Mouse (Mus musculus) left cerebral cortex, adult 18-20 months (tissue): ENCODE results near the gene Gm28269. TPM values are rescaled to one million over a fixed set of nuclear protein-coding genes. Genes with fewer than 3 reads are reported as not detected.

Source experiments
- DNase-seq, 2 experiments: peaks; one replicate each; pipeline ENCODE4 v3.0.0; 2021 to 2022; ENCODE audit warnings: low spot score in 2 of 2, mixed read lengths in 1 of 2
- long read RNA-seq, 2 experiments: library from polyadenylated mRNA; stranded (forward); transcript quantifications; one replicate each; pipeline ENCODE4 v2.0.0; 2021
- total RNA-seq, 2 experiments: library from RNA; stranded (reverse); gene quantifications; 2 replicates each; pipeline ENCODE4 v1.2.3; 2021

Gm28269 gene
- total RNA-seq, result not detected
- long read RNA-seq, experiment 1, result 0 reads
- long read RNA-seq, experiment 2, result 0 reads

DNA sequence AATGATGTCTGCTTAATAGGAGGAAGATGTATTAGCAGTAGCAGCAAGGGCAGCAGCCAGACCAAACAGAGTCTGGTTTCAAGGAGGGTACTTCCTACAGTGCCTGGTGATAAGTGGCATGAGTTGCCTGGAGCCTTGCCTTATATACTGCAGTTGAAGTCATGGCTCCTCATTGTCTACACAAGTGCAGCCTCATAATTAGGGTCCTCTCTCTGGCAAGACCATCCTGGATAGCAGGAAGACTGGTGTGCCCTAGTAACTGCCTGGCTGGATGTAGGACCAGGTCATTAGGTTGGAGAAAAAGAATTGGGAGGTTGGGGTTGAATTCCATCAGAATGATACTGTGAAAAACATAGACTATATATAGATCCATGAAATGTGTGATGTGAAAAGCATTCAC lies at the start of gene Gm28269:
TSS of gene Gm28269 (minus strand) at position 101 of the 400 bp plus-strand sequence.
- no peak for DNase-seq

DNA sequence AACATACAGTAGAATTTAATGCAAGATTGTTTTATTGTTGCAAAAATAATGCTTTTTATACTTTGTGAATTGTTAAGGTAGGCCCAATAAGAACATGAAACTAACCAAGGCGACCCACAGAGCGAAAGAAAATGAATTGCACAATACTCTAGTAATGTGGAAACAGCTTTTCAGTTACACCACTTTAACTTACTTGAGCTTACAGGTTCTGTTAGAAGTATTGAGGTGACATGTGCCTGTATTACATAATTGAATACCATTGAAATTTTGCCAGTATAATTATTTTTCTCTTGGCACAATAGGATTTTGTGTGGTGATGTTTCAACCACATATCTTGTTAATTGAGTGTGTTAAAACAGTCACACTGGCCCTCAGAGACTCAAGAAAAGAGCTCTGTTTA lies 28.0 kb downstream of the Gm28269 start:
- no peak for DNase-seq

DNA sequence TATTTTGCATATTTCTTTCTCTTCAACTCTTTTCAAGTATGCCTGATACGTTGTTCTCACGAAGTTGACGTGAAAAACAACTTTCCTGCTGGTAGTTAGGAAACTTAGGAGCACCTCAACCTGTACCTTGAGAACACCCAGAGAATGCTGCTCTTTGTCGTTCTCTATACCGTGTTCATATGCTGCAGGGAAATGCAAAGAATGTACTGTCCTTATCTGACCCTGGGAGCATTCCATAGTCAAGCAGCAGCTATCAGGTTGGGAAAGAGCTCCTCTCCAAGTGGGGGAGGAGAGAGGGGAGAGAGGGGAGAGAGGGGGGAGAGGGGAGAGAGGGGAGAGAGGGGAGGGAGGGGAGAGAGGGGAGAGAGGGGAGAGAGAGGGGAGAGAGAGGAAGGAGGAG lies 29.6 kb downstream of the Gm28269 start:
- no peak for DNase-seq

DNA sequence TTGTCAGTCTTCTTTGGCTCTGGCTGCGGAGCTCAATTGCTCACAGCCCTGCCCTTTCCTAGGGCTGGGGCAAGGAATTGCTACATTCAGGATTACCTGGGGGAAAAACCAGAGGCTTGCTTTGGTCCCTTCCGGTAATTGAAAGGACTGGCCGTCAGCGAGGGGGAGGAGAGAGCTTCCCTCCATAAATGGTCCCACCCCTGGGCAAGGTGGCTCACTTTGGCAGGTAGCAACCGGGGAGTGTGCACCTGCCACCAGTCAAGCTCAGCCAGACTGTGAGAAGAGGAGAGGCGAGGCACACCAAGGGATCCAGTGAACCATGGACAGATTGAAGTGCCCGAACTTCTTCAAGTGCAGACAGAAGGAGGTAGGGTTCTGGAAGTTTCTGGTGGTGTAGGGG lies 30.1 kb downstream of the Gm28269 start, which contains the start of gene Slc6a14:
TSS of gene Slc6a14 (plus strand) at position 68 of the 400 bp plus-strand sequence.
- no peak for DNase-seq

DNA sequence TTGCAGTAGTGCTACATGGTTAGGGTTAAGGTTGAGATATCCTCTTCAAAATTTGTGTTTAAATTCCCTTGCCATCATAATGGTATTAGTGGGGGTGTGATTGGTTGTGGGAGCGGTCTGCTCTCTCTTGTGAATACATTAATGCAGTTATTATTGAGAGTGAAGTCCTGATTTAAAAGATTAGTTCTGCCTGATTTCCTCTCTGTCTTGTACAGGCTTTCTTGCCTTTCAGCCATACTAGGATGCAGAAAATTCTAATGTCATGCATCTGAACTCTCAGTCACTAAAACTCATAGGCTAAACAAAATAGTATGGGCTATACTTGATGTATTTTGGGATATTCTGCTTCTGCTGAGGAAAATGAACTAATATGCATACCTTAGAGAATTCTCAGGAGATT lies 40.4 kb downstream of the Gm28269 start:
- no peak for DNase-seq

DNA sequence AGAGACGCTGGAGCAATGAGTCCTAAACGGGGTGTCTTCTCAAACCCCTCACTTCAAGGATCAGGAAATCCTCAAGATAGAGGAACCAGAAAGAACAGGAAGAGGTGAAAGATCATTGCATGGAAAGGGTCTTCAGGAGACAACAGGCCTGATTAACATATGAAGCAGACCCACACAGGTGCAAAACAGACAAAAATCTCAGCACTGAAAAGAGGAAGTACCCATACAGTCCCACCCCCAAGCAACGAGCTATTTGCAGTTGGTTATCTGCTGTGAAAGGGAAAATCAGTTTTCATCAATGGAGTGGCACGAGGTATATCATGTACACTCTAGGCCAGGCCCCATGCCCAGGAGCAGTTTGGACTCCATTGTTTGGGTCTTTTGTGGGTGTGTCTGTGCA lies 43.3 kb downstream of the Gm28269 start:
- no peak for DNase-seq

DNA sequence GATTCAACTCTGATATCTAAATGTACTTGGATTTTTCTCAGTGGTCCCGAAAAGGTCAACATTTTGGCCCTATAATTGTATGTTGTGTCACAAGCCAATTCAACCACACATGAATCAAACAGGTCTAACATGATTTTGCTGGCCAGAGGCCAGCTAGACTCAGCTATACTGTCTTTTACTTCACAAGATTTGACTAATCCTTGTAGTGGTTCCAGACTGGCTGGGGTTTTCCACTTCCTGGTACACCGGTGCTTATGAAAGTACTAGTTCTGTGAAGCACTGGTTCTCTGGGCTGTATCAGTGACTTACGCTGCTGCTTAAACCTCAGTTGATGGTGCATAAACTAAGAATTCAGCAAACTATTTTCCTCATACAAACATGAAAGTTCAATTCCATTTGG lies 49.2 kb downstream of the Gm28269 start:
- no peak for DNase-seq

DNA sequence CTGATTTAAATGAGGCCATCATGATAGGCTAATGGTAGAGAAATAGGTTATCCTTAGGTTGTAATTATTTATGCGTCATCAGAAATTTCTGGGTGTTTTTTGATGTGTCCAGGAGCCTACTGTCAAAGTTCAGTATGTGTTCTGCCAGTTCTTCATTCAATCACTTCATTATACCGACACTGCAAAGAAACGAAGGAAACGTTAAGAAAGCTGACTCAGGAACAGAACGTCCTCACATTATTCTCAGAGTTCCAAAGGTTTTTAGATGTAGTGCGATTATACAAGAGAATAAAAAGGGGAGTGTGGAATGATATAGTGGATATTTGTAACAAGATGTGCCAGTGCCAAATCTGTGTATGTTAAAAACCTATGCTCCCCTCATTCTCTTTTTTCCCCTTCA lies 49.7 kb downstream of the Gm28269 start:
- no peak for DNase-seq

Other genes with a start within 250 kb of the Gm28269 start
- gene Slc6a14, start 30.2 kb downstream of the Gm28269 start, total RNA-seq, result not detected